In genomic region chr16:23541046-23541445, GRCm38 (mm10) we compare ENCODE assay signal across 24 mouse cellular contexts. TPM values are rescaled to one million over a fixed set of nuclear protein-coding genes. Genes with fewer than 3 reads are reported as not detected.
DNase-seq lines count a peak whose midpoint lies in the region; ATAC-seq and TF ChIP-seq lines count a peak whose summit lies in the region.
"Had no signal": no experiment of that assay in that cellular context is flagged by ENCODE, and none has a peak within 500 bp of the region (broad histone marks: within the 10 kb centered on the region; RNA-seq: fewer than 3 reads in every experiment).

No protein-coding gene starts in this region.

- H3K9me3 ChIP-seq in lung, embryonic 14.5 days (ENCODE audit: low read depth, low read length): no peaks in the 10 kb centered on the region
- no peaks in the 10 kb centered on the region for H3K9me3 ChIP-seq in lung, embryonic 16.5 days (ENCODE audit: control insufficient read depth, low read length)
- H3K9me3 ChIP-seq in limb, embryonic 10.5 days (replicated peaks): no peaks in the 10 kb centered on the region
- H3K9me3 ChIP-seq: embryonic facial prominence, embryonic 10.5 days; embryonic facial prominence, embryonic 12.5 days; forebrain, embryonic 13.5 days had no signal

- no peak overlapping the region for H3K4me2 ChIP-seq in lung, embryonic 14.5 days
- H3K4me2 ChIP-seq in lung, embryonic 16.5 days (ENCODE audit: low read depth, low read length): no peak overlapping the region
- H3K4me2 ChIP-seq: embryonic facial prominence, embryonic 12.5 days; forebrain, embryonic 13.5 days had no signal

- DNase-seq in heart, adult 11 months: peak; percentile 59
- DNase-seq in heart, postnatal 25 days (ENCODE audit: low spot score): no peak
- DNase-seq in lung, embryonic 14.5 days: peak; percentile 70
- no peak for DNase-seq in lung, postnatal 25 days (ENCODE audit: low spot score)
- DNase-seq in lung, postnatal 10 days: no peak
- peak; percentile 16 for DNase-seq in limb, embryonic 10.5 days (ENCODE audit: low spot score)
- DNase-seq: adrenal gland, adult 8-10 months; adrenal gland, postnatal 14 days; adrenal gland, postnatal 36 days; B cell, adult 2 months; cerebellum, adult 11-12 months; cerebellum, adult 2 months; cerebellum, adult 9-10 months; cerebellum, postnatal 10 days; cerebellum, postnatal 25 days had no signal

- ATAC-seq in lung, embryonic 14.5 days (ENCODE audit: insufficient read depth): peak; percentile 95
- peak; percentile 98 for ATAC-seq in lung, embryonic 16.5 days (ENCODE audit: low read depth)
- ATAC-seq: activated CD4-positive, CD25-positive, alpha-beta regulatory T cell, adult 4 months; CD4-positive, CD25-positive, alpha-beta regulatory T cell, adult 4 months; forebrain, embryonic 13.5 days; Patski had no signal

- no peak overlapping the region for H3K27ac ChIP-seq in lung, embryonic 14.5 days (ENCODE audit: low read depth)
- peak overlapping the region; percentile 23; the same call in 1 of the 2 replicates for H3K27ac ChIP-seq in lung, embryonic 16.5 days (ENCODE audit: low read length)
- no peak overlapping the region for H3K27ac ChIP-seq in limb, embryonic 10.5 days
- H3K27ac ChIP-seq: embryonic facial prominence, embryonic 10.5 days; embryonic facial prominence, embryonic 12.5 days; forebrain, embryonic 13.5 days had no signal

- no peak for TF ChIP-seq CTCF in lung, embryonic 14.5 days (IDR thresholded peaks at IDR 0.05; ENCODE audit: low read depth)

- no peak overlapping the region for H3K9ac ChIP-seq in lung, embryonic 14.5 days
- no peak overlapping the region for H3K9ac ChIP-seq in lung, embryonic 16.5 days (ENCODE audit: low read length)
- H3K9ac ChIP-seq: embryonic facial prominence, embryonic 12.5 days; forebrain, embryonic 13.5 days had no signal

- intact Hi-C loops in heart, postnatal 25 days (cut with DNase I): no loop called here

- no peak overlapping the region for H3K4me3 ChIP-seq in lung, embryonic 14.5 days (ENCODE audit: low read depth, low read length)
- no peak overlapping the region for H3K4me3 ChIP-seq in lung, embryonic 16.5 days (ENCODE audit: low read length)
- no peak overlapping the region for H3K4me3 ChIP-seq in limb, embryonic 10.5 days
- H3K4me3 ChIP-seq: embryonic facial prominence, embryonic 10.5 days; embryonic facial prominence, embryonic 12.5 days; forebrain, embryonic 13.5 days had no signal

- WGBS in lung, embryonic 14.5 days: 35% methylated on average over 4 of the region's 4 CpGs
- WGBS in lung, embryonic 16.5 days: 22% methylated on average over 4 of the region's 4 CpGs
- 70% methylated on average over 4 of the region's 4 CpGs for WGBS in limb, embryonic 10.5 days

- H3K36me3 ChIP-seq in lung, embryonic 14.5 days (ENCODE audit: insufficient read depth): no peaks in the 10 kb centered on the region
- H3K36me3 ChIP-seq in lung, embryonic 16.5 days (ENCODE audit: control insufficient read depth, insufficient read depth, low read length): no peaks in the 10 kb centered on the region
- H3K36me3 ChIP-seq in limb, embryonic 10.5 days: no peaks in the 10 kb centered on the region
- H3K36me3 ChIP-seq: embryonic facial prominence, embryonic 10.5 days; embryonic facial prominence, embryonic 12.5 days; G1E had no signal

- H3K4me1 ChIP-seq in lung, embryonic 14.5 days (ENCODE audit: insufficient read depth): no peaks in the 10 kb centered on the region
- H3K4me1 ChIP-seq in lung, embryonic 16.5 days (replicated peaks; ENCODE audit: control insufficient read depth, insufficient read depth, low read length): peaks cover 6% of the 10 kb centered on the region
- H3K4me1 ChIP-seq in limb, embryonic 10.5 days: peaks cover 9% of the 10 kb centered on the region; the same call in 1 of the 2 replicates
- H3K4me1 ChIP-seq: embryonic facial prominence, embryonic 10.5 days; embryonic facial prominence, embryonic 12.5 days; forebrain, embryonic 13.5 days had no signal

- no peaks in the 10 kb centered on the region for H3K27me3 ChIP-seq in lung, embryonic 14.5 days (ENCODE audit: insufficient read depth, low read length)
- no peaks in the 10 kb centered on the region for H3K27me3 ChIP-seq in lung, embryonic 16.5 days (ENCODE audit: control insufficient read depth, insufficient read depth, low read depth, low read length)
- H3K27me3 ChIP-seq in limb, embryonic 10.5 days (ENCODE audit: low read depth, poor library complexity, severe bottlenecking): no peaks in the 10 kb centered on the region
- H3K27me3 ChIP-seq: CH12.LX; embryonic facial prominence, embryonic 12.5 days; forebrain, embryonic 13.5 days; Patski had no signal

RNA-seq across cellular contexts. Expression of gene Masp1, which starts 20.4 kb away (rescaled TPM):
- total RNA-seq in heart, postnatal 25 days (2021): 10 to 100 TPM; 17.5 to 22.0 TPM
- polyA plus RNA-seq in lung, embryonic 14.5 days (2014; fragmentation: Nextera tagmentation; extraction: Ambion mirVana): 2.4 and 2.5 TPM in 2 replicates
- 3.7 and 4.0 TPM in 2 replicates for polyA plus RNA-seq in lung, embryonic 16.5 days (2015; fragmentation: Nextera tagmentation; extraction: Ambion mirVana)
- 3.7 and 3.8 TPM in 2 replicates for polyA plus RNA-seq in limb, embryonic 10.5 days (2016; fragmentation: Nextera tagmentation; extraction: Ambion mirVana)
- polyA plus RNA-seq: activated CD4-positive, CD25-positive, alpha-beta regulatory T cell, adult 4 months; CD4-positive, CD25-positive, alpha-beta regulatory T cell, adult 4 months; G1E had no signal

RNA-seq across cellular contexts. Expression of gene Rtp4, which starts 21.0 kb away (rescaled TPM):
- total RNA-seq in heart, postnatal 25 days (2021): 1 to 10 TPM; 4.9 to 6.2 TPM
- 3.9 and 4.8 TPM in 2 replicates for polyA plus RNA-seq in lung, embryonic 14.5 days (2014; fragmentation: Nextera tagmentation; extraction: Ambion mirVana)
- polyA plus RNA-seq in lung, embryonic 16.5 days (2015; fragmentation: Nextera tagmentation; extraction: Ambion mirVana): 8.0 and 10.3 TPM in 2 replicates
- polyA plus RNA-seq in limb, embryonic 10.5 days (2016; fragmentation: Nextera tagmentation; extraction: Ambion mirVana): 0.85 and 0.98 TPM in 2 replicates
- polyA plus RNA-seq: G1E had no signal

Comparison
In these comparisons a context has a peak if more than half of its experiments do, and no peak if none do; other contexts are left out.
1. DNase-seq: peak in heart, adult 11 months (single experiment), lung, embryonic 14.5 days (single experiment) and limb, embryonic 10.5 days (single experiment); none in heart, postnatal 25 days (single experiment), lung, postnatal 25 days (single experiment) and lung, postnatal 10 days (single experiment).